Mouse (Mus musculus) macrophage (primary cell): Measurements from ENCODE around the gene Tigd3. TPM values are rescaled to one million over a fixed set of nuclear protein-coding genes. Genes with fewer than 3 reads are reported as not detected.

Experiments
- H3K27ac ChIP-seq: fragments of 350-480 bp; formaldehyde crosslinking; 2 replicates; pipeline ENCODE4 v1.9.0; 2021
- H3K36me3 ChIP-seq: fragments of 350-480 bp; formaldehyde crosslinking; 2 replicates; pipeline ENCODE4 v1.9.0; 2021; ENCODE audit errors: inconsistent target
- H3K4me3 ChIP-seq: fragments of 350-480 bp; formaldehyde crosslinking; 2 replicates; pipeline ENCODE4 v1.9.0; 2021; ENCODE audit errors: inconsistent target
- H3K79me2 ChIP-seq: fragments of 350-480 bp; formaldehyde crosslinking; 2 replicates; pipeline ENCODE4 v1.9.0; 2021; ENCODE audit errors: inconsistent target
- WGBS: methylation state at CpG from one replicate; pipeline ENCODE4 v1.1.7; 2026; ENCODE audit warnings: inconsistent platforms; ENCODE audit not compliant: missing documents; 5-methylcytosine and 5-hydroxymethylcytosine counted together
- polyA plus RNA-seq: library from polyadenylated mRNA; stranded (reverse); fragments of 250-400 nt; gene quantifications from 3 replicates; pipeline ENCODE4 v1.2.4, GENCODE M21; 2018; ENCODE audit warnings: inconsistent platforms
- total RNA-seq, 78 experiments: library from RNA; depleted of rRNA; stranded (reverse); fragments of 250-400 nt; gene quantifications; 1 replicate in 9 of 78; 2 replicates in 24 of 78; 3 replicates in 43 of 78; 4 replicates in 2 of 78; pipeline ENCODE4 v1.2.4; 2018; ENCODE audit warnings: inconsistent platforms in 56 of 78

The Tigd3 gene
- total RNA-seq (2018; cell fraction: chromatin; rRNA removed): 1 to 10 TPM; 1.4 to 4.4 (median 2.5) TPM
- under 1 TPM in 24 of 26 experiments, not detected in 2; 0.07 to 0.34 (median 0.16) TPM for total RNA-seq (2018; cell fraction: cytosol; rRNA removed)
- 1 to 10 TPM in 25 of 26 experiments, under 1 TPM in 1; 0.81 to 6.3 (median 2.3) TPM for total RNA-seq (2018; cell fraction: nucleus; rRNA removed)
- polyA plus RNA-seq: 0.16 to 0.59 TPM (median 0.16 TPM) in 3 replicates

- no peaks in the 10 kb centered on the region for H3K79me2 ChIP-seq
- peak within 1 kb of the TSS; percentile 10; the same call in 1 of the 2 replicates for H3K4me3 ChIP-seq
- WGBS: 2% methylated on average over 36 of the region's 36 CpGs
- H3K27ac ChIP-seq: no peak within 1 kb of the TSS
- H3K36me3 ChIP-seq: peaks cover 16% of the 10 kb centered on the region
Measured at GRCm38 (mm10) chr19:5894002-5894678, at the start of gene Tigd3. Gene Tigd3 (minus strand): TSS chr19:5894149.

GRCm38 (mm10) chr19:5943404-5943803 is 49.5 kb upstream of the Tigd3 start:
- Histone ChIP-seq H3K4me3 (no peak overlapping the region), H3K27ac (no peak overlapping the region), H3K79me2 (no peaks in the 10 kb centered on the region), H3K36me3 (peaks cover 12% of the 10 kb centered on the region; the same call in 1 of the 2 replicates)
- 96% methylated on average over 15 of the region's 15 CpGs for WGBS

- H3K36me3 ChIP-seq: peaks cover 12% of the 10 kb centered on the region; the same call in 1 of the 2 replicates
- H3K4me3 ChIP-seq: no peak overlapping the region
- H3K27ac ChIP-seq: no peak overlapping the region
- no peaks in the 10 kb centered on the region for H3K79me2 ChIP-seq
- 96% methylated on average over 7 of the region's 7 CpGs for WGBS
Measured at GRCm38 (mm10) chr19:5942581-5942980, 48.6 kb upstream of the Tigd3 start.

- Histone ChIP-seq H3K79me2 (no peaks in the 10 kb centered on the region), H3K4me3 (no peak overlapping the region), H3K27ac (no peak overlapping the region), H3K36me3 (peaks cover 12% of the 10 kb centered on the region; the same call in 1 of the 2 replicates)
- 94% methylated on average over 10 of the region's 10 CpGs for WGBS
Measured at GRCm38 (mm10) chr19:5940656-5941055, 46.7 kb upstream of the Tigd3 start.

- no peak overlapping the region for H3K4me3 ChIP-seq
- H3K36me3 ChIP-seq: peaks cover 12% of the 10 kb centered on the region; the same call in 1 of the 2 replicates
- WGBS: 92% methylated on average over 4 of the region's 4 CpGs
- H3K27ac ChIP-seq: no peak overlapping the region
- H3K79me2 ChIP-seq: no peaks in the 10 kb centered on the region
Measured at GRCm38 (mm10) chr19:5940173-5940572, 46.2 kb upstream of the Tigd3 start.

- 91% methylated on average over 5 of the region's 5 CpGs for WGBS
- Histone ChIP-seq H3K79me2 (no peaks in the 10 kb centered on the region), H3K36me3 (peaks cover 12% of the 10 kb centered on the region; the same call in 1 of the 2 replicates), H3K4me3 (no peak overlapping the region), H3K27ac (no peak overlapping the region)
Measured at GRCm38 (mm10) chr19:5939715-5940114, 45.8 kb upstream of the Tigd3 start.

- Histone ChIP-seq H3K79me2 (no peaks in the 10 kb centered on the region), H3K36me3 (peaks cover 12% of the 10 kb centered on the region; the same call in 1 of the 2 replicates), H3K27ac (no peak overlapping the region), H3K4me3 (no peak overlapping the region)
- 91% methylated on average over 6 of the region's 6 CpGs for WGBS
Measured at GRCm38 (mm10) chr19:5938516-5938915, 44.6 kb upstream of the Tigd3 start.

GRCm38 (mm10) chr19:5937836-5938406 is 44.0 kb upstream of the Tigd3 start:
- H3K79me2 ChIP-seq: no peaks in the 10 kb centered on the region
- H3K27ac ChIP-seq: no peak overlapping the region
- H3K36me3 ChIP-seq: peaks cover 12% of the 10 kb centered on the region; the same call in 1 of the 2 replicates
- 54% methylated on average over 14 of the region's 14 CpGs for WGBS
- no peak overlapping the region for H3K4me3 ChIP-seq

GRCm38 (mm10) chr19:5937095-5937835 is 43.3 kb upstream of the Tigd3 start:
- Histone ChIP-seq H3K27ac (no peak overlapping the region), H3K4me3 (no peak overlapping the region), H3K36me3 (peaks cover 10% of the 10 kb centered on the region; the same call in 1 of the 2 replicates), H3K79me2 (no peaks in the 10 kb centered on the region)
- 90% methylated on average over 21 of the region's 21 CpGs for WGBS

GRCm38 (mm10) chr19:5935691-5936090 is 41.7 kb upstream of the Tigd3 start:
- H3K27ac ChIP-seq: no peak overlapping the region
- H3K4me3 ChIP-seq: no peak overlapping the region
- 81% methylated on average over 5 of the region's 5 CpGs for WGBS
- no peaks in the 10 kb centered on the region for H3K79me2 ChIP-seq
- no peaks in the 10 kb centered on the region for H3K36me3 ChIP-seq

- no peak overlapping the region for H3K27ac ChIP-seq
- 92% methylated on average over 3 of the region's 3 CpGs for WGBS
- no peaks in the 10 kb centered on the region for H3K79me2 ChIP-seq
- H3K36me3 ChIP-seq: no peaks in the 10 kb centered on the region
- H3K4me3 ChIP-seq: no peak overlapping the region
Measured at GRCm38 (mm10) chr19:5935266-5935665, 41.3 kb upstream of the Tigd3 start.

- Histone ChIP-seq H3K27ac (peak overlapping the region; percentile 52), H3K79me2 (no peaks in the 10 kb centered on the region), H3K36me3 (no peaks in the 10 kb centered on the region), H3K4me3 (no peak overlapping the region)
- 44% methylated on average over 14 of the region's 14 CpGs for WGBS
Measured at GRCm38 (mm10) chr19:5929634-5930596, 36.0 kb upstream of the Tigd3 start.

- H3K36me3 ChIP-seq: no peaks in the 10 kb centered on the region
- H3K27ac ChIP-seq: no peak overlapping the region
- no peaks in the 10 kb centered on the region for H3K79me2 ChIP-seq
- WGBS: 75% methylated on average over 3 of the region's 3 CpGs
- H3K4me3 ChIP-seq: no peak overlapping the region
Measured at GRCm38 (mm10) chr19:5928546-5928945, 34.6 kb upstream of the Tigd3 start.

- Histone ChIP-seq H3K36me3 (no peaks in the 10 kb centered on the region), H3K4me3 (no peak overlapping the region), H3K79me2 (no peaks in the 10 kb centered on the region), H3K27ac (no peak overlapping the region)
- 89% methylated on average over 5 of the region's 6 CpGs for WGBS
Measured at GRCm38 (mm10) chr19:5928104-5928503, 34.2 kb upstream of the Tigd3 start.
